Mouse (Mus musculus) megakaryocyte, embryonic 14.5 days (primary cell): ENCODE results near the gene Fis1. TPM values are rescaled to one million over a fixed set of nuclear protein-coding genes. Genes with fewer than 3 reads are reported as not detected.

Experiments
- H3K27me3 ChIP-seq: replicated peaks from 2 replicates; pipeline ENCODE3; 2012; ENCODE audit warnings: inconsistent platforms
- H3K36me3 ChIP-seq: replicated peaks from 2 replicates; pipeline ENCODE3; 2012; ENCODE audit warnings: low read length, inconsistent platforms, mixed read lengths
- H3K4me1 ChIP-seq: 2 replicates; pipeline ENCODE4 v1.6.1; 2012; ENCODE audit warnings: inconsistent platforms
- H3K4me3 ChIP-seq: replicated peaks from 2 replicates; pipeline ENCODE3; 2012; ENCODE audit warnings: moderate library complexity, mild to moderate bottlenecking, inconsistent platforms
- H3K9me3 ChIP-seq: 2 replicates; pipeline ENCODE4 v1.6.1; 2012; ENCODE audit warnings: inconsistent platforms
- FLI1 ChIP-seq: IDR thresholded peaks from 2 replicates; pipeline ENCODE4 v1.6.1; 2012; ENCODE audit warnings: low read length, inconsistent platforms, mixed read lengths
- GATA1 ChIP-seq: IDR thresholded peaks from 3 replicates; pipeline ENCODE4 v1.6.1; 2012; ENCODE audit warnings: mixed read lengths, low read length, inconsistent platforms, borderline replicate concordance
- polyA plus RNA-seq: library from polyadenylated mRNA; stranded (reverse); fragments of >175 nt; gene quantifications from 2 replicates; pipeline ENCODE4 v1.2.3, GENCODE M21; 2012; ENCODE audit warnings: low replicate concordance; ENCODE audit not compliant: insufficient read depth

The Fis1 gene
- polyA plus RNA-seq, 1 experiment, result 1,064 TPM

GRCm38 (mm10) chr5:136957250-136957649, 4.2 kb downstream of the Fis1 start:
- no peaks in the 10 kb centered on the region for H3K27me3 ChIP-seq
- no peak for TF ChIP-seq FLI1
- TF ChIP-seq GATA1, result no peak
- no peaks in the 10 kb centered on the region for H3K9me3 ChIP-seq
- peaks cover 52% of the 10 kb centered on the region for H3K4me1 ChIP-seq
- H3K36me3 ChIP-seq, result peaks cover 40% of the 10 kb centered on the region
- H3K4me3 ChIP-seq, result no peak overlapping the region

- TF ChIP-seq FLI1 (no peak), GATA1 (no peak)
- Histone ChIP-seq H3K4me1 (peaks cover 57% of the 10 kb centered on the region), H3K4me3 (no peak overlapping the region), H3K9me3 (no peaks in the 10 kb centered on the region), H3K27me3 (no peaks in the 10 kb centered on the region), H3K36me3 (peaks cover 53% of the 10 kb centered on the region)
These were observed 6.0 kb downstream of the Fis1 start for GRCm38 (mm10) chr5:136958991-136959605.

- Histone ChIP-seq H3K9me3 (no peaks in the 10 kb centered on the region), H3K4me1 (peaks cover 57% of the 10 kb centered on the region), H3K27me3 (no peaks in the 10 kb centered on the region), H3K4me3 (no peak overlapping the region), H3K36me3 (peaks cover 61% of the 10 kb centered on the region)
- TF ChIP-seq GATA1 (no peak), FLI1 (no peak)
These were observed 7.0 kb downstream of the Fis1 start for GRCm38 (mm10) chr5:136960053-136960452.

GRCm38 (mm10) chr5:136961334-136961982, 8.4 kb downstream of the Fis1 start:
- Histone ChIP-seq H3K36me3 (peaks cover 65% of the 10 kb centered on the region), H3K4me1 (peaks cover 61% of the 10 kb centered on the region), H3K27me3 (no peaks in the 10 kb centered on the region), H3K9me3 (no peaks in the 10 kb centered on the region), H3K4me3 (peak overlapping the region; percentile 92)
- TF ChIP-seq FLI1 (no peak), GATA1 (no peak)

- Histone ChIP-seq H3K4me3 (peak overlapping the region; percentile 92), H3K4me1 (peaks cover 62% of the 10 kb centered on the region), H3K36me3 (peaks cover 65% of the 10 kb centered on the region), H3K27me3 (no peaks in the 10 kb centered on the region), H3K9me3 (no peaks in the 10 kb centered on the region)
- TF ChIP-seq GATA1, result no peak
- no peak for TF ChIP-seq FLI1
These were observed 8.9 kb downstream of the Fis1 start for GRCm38 (mm10) chr5:136961983-136962461.

GRCm38 (mm10) chr5:136962501-136962900, 9.4 kb downstream of the Fis1 start:
- Histone ChIP-seq H3K27me3 (no peaks in the 10 kb centered on the region), H3K4me3 (peak overlapping the region; percentile 92), H3K36me3 (peaks cover 66% of the 10 kb centered on the region), H3K9me3 (no peaks in the 10 kb centered on the region), H3K4me1 (peaks cover 63% of the 10 kb centered on the region)
- TF ChIP-seq GATA1 (no peak), FLI1 (no peak)

- H3K9me3 ChIP-seq, result no peaks in the 10 kb centered on the region
- no peaks in the 10 kb centered on the region for H3K27me3 ChIP-seq
- H3K4me1 ChIP-seq, result peaks cover 63% of the 10 kb centered on the region
- H3K4me3 ChIP-seq, result peak overlapping the region; percentile 92
- TF ChIP-seq GATA1 (no peak), FLI1 (no peak)
- peaks cover 69% of the 10 kb centered on the region for H3K36me3 ChIP-seq
These were observed 10.0 kb downstream of the Fis1 start for GRCm38 (mm10) chr5:136962966-136963540.

- Histone ChIP-seq H3K4me1 (peaks cover 58% of the 10 kb centered on the region), H3K4me3 (no peak overlapping the region), H3K36me3 (peaks cover 64% of the 10 kb centered on the region), H3K9me3 (no peaks in the 10 kb centered on the region), H3K27me3 (no peaks in the 10 kb centered on the region)
- TF ChIP-seq GATA1, result no peak
- no peak for TF ChIP-seq FLI1
These were observed 12.1 kb downstream of the Fis1 start for GRCm38 (mm10) chr5:136965210-136965609.

- Histone ChIP-seq H3K9me3 (no peaks in the 10 kb centered on the region), H3K4me3 (no peak overlapping the region), H3K4me1 (peaks cover 56% of the 10 kb centered on the region), H3K27me3 (no peaks in the 10 kb centered on the region), H3K36me3 (peaks cover 62% of the 10 kb centered on the region)
- TF ChIP-seq GATA1 (no peak), FLI1 (no peak)
These were observed 12.6 kb downstream of the Fis1 start for GRCm38 (mm10) chr5:136965686-136966085.

GRCm38 (mm10) chr5:136966331-136966730, 13.3 kb downstream of the Fis1 start, which contains the start of gene Cldn15:
Cldn15 (plus strand) TSS chr5:136966616.
- no peaks in the 10 kb centered on the region for H3K27me3 ChIP-seq
- no peaks in the 10 kb centered on the region for H3K9me3 ChIP-seq
- peaks cover 49% of the 10 kb centered on the region for H3K4me1 ChIP-seq
- H3K4me3 ChIP-seq, result no peak within 1 kb of the TSS
- TF ChIP-seq GATA1, result no peak
- TF ChIP-seq FLI1, result no peak
- peaks cover 61% of the 10 kb centered on the region for H3K36me3 ChIP-seq
